In the genomic region with DNA sequence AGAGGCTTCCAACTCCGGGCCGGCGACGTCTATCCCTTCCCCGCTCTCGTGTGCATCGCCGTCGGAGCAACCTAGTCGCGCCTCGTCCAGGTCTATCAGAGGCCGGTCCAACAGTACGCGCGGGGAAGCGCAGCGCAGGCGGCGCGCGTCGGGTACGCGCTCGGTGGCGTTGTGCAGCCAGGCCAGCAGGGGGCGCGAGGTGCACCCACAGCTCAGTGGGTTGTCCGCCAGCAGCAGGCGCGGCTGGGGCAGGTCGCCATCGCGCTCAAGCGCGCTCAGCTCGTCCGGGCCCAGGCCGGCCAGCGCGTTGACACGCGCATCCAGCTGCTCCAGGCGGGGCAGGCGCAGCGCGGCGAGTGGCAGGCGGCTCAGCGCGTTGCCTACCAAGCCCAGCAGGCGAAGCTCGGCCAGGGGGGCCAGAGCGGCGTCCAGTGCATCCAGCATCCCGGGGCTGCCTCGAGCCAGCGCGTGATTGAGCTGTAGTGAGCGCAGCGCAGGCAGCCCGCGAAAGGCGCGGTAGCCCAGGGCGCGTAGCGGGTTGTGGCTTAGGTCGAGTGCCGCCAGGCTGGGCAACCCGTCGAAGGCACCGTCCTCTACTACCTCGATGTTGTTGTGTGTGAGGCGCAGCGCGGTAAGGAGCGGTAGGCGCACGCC, we compare ENCODE assay signal across 8 mouse cellular contexts. TPM values are rescaled to one million over a fixed set of nuclear protein-coding genes. Genes with fewer than 3 reads are reported as not detected.
A peak's percentile ranks its signal among the peaks of the same experiment; 100 is the strongest.
DNase-seq lines count a peak whose midpoint lies in the region; ATAC-seq lines count a peak whose summit lies in the region.

No protein-coding gene starts in this region.

- H3K27me3 ChIP-seq in forebrain, embryonic 14.5 days (replicated peaks; ENCODE audit: control insufficient read depth, insufficient read depth, low read length): peaks cover 47% of the 10 kb centered on the region
- H3K27me3 ChIP-seq in liver, embryonic 13.5 days: peaks cover 100% of the 10 kb centered on the region
- H3K27me3 ChIP-seq in splenic B cell, adult 2 months (ENCODE audit: control insufficient read depth, insufficient read depth, low read length, poor library complexity, severe bottlenecking): no peaks in the 10 kb centered on the region

- ATAC-seq in CD4-positive, CD25-positive, alpha-beta regulatory T cell, adult 4 months: peak; percentile 84
- ATAC-seq in forebrain, embryonic 14.5 days: peak; percentile 92
- peak; percentile 76 for ATAC-seq in liver, embryonic 13.5 days (ENCODE audit: low read depth)

- H3K9ac ChIP-seq in forebrain, embryonic 14.5 days (ENCODE audit: low read length): peak overlapping the region; percentile 59
- no peak overlapping the region for H3K9ac ChIP-seq in liver, embryonic 13.5 days

- H3K9me3 ChIP-seq in forebrain, embryonic 14.5 days (replicated peaks; ENCODE audit: control insufficient read depth, low read length): no peaks in the 10 kb centered on the region
- no peaks in the 10 kb centered on the region for H3K9me3 ChIP-seq in liver, embryonic 13.5 days (replicated peaks)

- H3K36me3 ChIP-seq in forebrain, embryonic 14.5 days (ENCODE audit: control insufficient read depth, insufficient read depth, low read length): no peaks in the 10 kb centered on the region
- no peaks in the 10 kb centered on the region for H3K36me3 ChIP-seq in liver, embryonic 13.5 days
- H3K36me3 ChIP-seq in splenic B cell, adult 2 months (ENCODE audit: control insufficient read depth, insufficient read depth, low read length, poor library complexity, severe bottlenecking): no peaks in the 10 kb centered on the region

- intact Hi-C loops in heart, postnatal 10 days (cut with DNase I): loop anchor here (1.0 to 5.0 kb wide), 4 partner anchors 36 to 251 kb away; no protein-coding TSS in a partner anchor

- DNase-seq in cerebellum, adult 11-12 months: peak; percentile 71
- peak; percentile 87 for DNase-seq in forebrain, embryonic 14.5 days (ENCODE audit: low spot score)
- DNase-seq in heart, postnatal 10 days: peak; percentile 92 to 93
- peak; percentile 85 to 92 for DNase-seq in kidney, postnatal 36 days
- DNase-seq in liver, embryonic 13.5 days: peak; percentile 69
- DNase-seq in natural killer cell, adult 2 months (ENCODE audit: low spot score in 2 of 2): peak; percentile 69 to 76
- DNase-seq in splenic B cell, adult 2 months (ENCODE audit: low read depth, low spot score): peak; percentile 76

- H3K4me1 ChIP-seq in forebrain, embryonic 14.5 days (ENCODE audit: control insufficient read depth, insufficient read depth, low read length): peaks cover 7% of the 10 kb centered on the region; the same call in 1 of the 2 replicates
- peaks cover 24% of the 10 kb centered on the region for H3K4me1 ChIP-seq in liver, embryonic 13.5 days (replicated peaks)

- peak overlapping the region; percentile 43 for H3K4me3 ChIP-seq in forebrain, embryonic 14.5 days (ENCODE audit: low read depth, low read length)
- peak overlapping the region; percentile 48 for H3K4me3 ChIP-seq in liver, embryonic 13.5 days (replicated peaks)

- WGBS in forebrain, embryonic 14.5 days: under 1% methylated on average over 63 of the region's 81 CpGs
- WGBS in liver, embryonic 13.5 days (ENCODE audit: insufficient replicate concordance): 1% methylated on average over 81 of the region's 81 CpGs

- H3K27ac ChIP-seq in forebrain, embryonic 14.5 days (ENCODE audit: low read depth, low read length): no peak overlapping the region
- H3K27ac ChIP-seq in liver, embryonic 13.5 days: no peak overlapping the region

- H3K4me2 ChIP-seq in forebrain, embryonic 14.5 days (ENCODE audit: low read length): peak overlapping the region; percentile 86
- peak overlapping the region; percentile 65 for H3K4me2 ChIP-seq in liver, embryonic 13.5 days

RNA-seq across cellular contexts. Expression of gene Tpbgl, which starts 1.1 kb away (rescaled TPM):
- polyA plus RNA-seq in CD4-positive, CD25-positive, alpha-beta regulatory T cell, adult 4 months (2017; shearing (Covaris generic)): under 1 TPM; 0.25 to 0.35 TPM
- 0.32 and 0.33 TPM in 2 replicates for polyA plus RNA-seq in forebrain, embryonic 14.5 days (2014; fragmentation: Nextera tagmentation; extraction: Ambion mirVana)
- 1 to 10 TPM; 3.1 to 3.5 TPM for total RNA-seq in heart, postnatal 10 days (2021)
- 0.16 and 0.22 TPM in 2 replicates for polyA plus RNA-seq in liver, embryonic 13.5 days (2015; fragmentation: Nextera tagmentation; extraction: Ambion mirVana)
